Mouse (Mus musculus): ENCODE data around the gene Gm9045.
"Not testable (repeated sequence)": the region's sequence is repeated elsewhere in the genome, so short reads cannot be mapped to it uniquely, and the experiment has no call there.

DNA sequence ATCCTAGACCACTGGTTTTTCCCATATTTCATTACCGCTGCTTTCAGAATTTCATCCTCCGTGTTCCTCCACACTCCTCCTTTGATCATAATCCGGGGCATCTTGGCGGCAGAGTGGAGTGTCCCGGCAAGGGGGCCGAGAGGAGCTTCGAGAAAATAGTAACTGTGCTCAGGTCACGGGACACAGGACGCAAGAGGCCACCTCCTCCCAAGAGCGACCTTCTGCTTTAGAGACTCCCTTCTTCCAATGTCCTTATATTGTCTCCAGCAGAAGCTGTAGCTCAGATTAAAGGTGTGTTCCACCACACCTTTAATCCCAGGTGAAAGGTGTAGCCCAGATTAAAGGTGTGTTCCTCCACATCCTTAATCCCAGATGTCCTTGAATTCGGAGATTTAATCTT, 16.4 kb upstream of the Gm9045 start, which contains the start of gene Gm9049:
- TF ChIP-seq POLR2A (IDR thresholded peaks at IDR 0.05; ENCODE audit: insufficient read length, low read depth); CEBPB (IDR thresholded peaks at IDR 0.05; ENCODE audit: insufficient read depth, poor library complexity, severe bottlenecking); E2F4 (IDR thresholded peaks at IDR 0.05; ENCODE audit: insufficient read depth); MAX (IDR thresholded peaks at IDR 0.05; ENCODE audit: low read depth); TCF12 (IDR thresholded peaks at IDR 0.05; ENCODE audit: insufficient read depth, poor library complexity, severe bottlenecking); MYOD1 (IDR thresholded peaks at IDR 0.05; ENCODE audit: control insufficient read depth in 1 of 3, insufficient read length in 2 of 3, low read depth in 2 of 3); POLR2AphosphoS2 (IDR thresholded peaks at IDR 0.05; ENCODE audit: insufficient read length, low read depth); TCF3 (IDR thresholded peaks at IDR 0.05; ENCODE audit: insufficient read length, low read depth); USF1 (IDR thresholded peaks at IDR 0.05; ENCODE audit: low read depth); REST (IDR thresholded peaks at IDR 0.05; ENCODE audit: insufficient read depth, insufficient read length); SRF (IDR thresholded peaks at IDR 0.05; ENCODE audit: control insufficient read depth, insufficient read length, low read depth): not testable (repeated sequence)

All from myocyte (in vitro differentiated cells).